Mouse (Mus musculus) ovary, adult 18-20 months (tissue): Measurements from ENCODE around the gene Ipo7.

Experiments
- DNase-seq: peaks from one replicate; pipeline ENCODE4 v3.0.0; 2022; ENCODE audit warnings: low spot score, mixed read lengths

Gene Ipo7

DNA sequence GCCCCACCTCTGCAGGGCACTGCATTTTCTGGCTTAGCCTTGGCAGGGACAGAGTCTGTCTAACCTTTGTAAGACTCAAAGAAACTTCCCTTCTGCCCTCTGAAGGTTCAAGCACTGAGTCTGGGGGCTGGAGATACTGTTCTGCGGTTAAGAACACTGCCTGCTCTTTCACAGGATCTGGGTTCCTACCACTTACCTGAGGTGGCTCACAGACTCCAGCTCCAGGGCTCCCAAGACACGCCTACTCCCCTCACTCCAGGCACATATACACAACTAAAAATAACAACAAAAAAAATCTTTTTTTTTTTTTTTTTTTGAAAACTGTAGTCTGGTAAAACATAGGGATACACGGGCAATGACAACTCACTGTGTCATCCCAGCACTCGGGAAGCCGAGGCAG, 83.2 kb downstream of the Ipo7 start:
- no peak for DNase-seq

DNA sequence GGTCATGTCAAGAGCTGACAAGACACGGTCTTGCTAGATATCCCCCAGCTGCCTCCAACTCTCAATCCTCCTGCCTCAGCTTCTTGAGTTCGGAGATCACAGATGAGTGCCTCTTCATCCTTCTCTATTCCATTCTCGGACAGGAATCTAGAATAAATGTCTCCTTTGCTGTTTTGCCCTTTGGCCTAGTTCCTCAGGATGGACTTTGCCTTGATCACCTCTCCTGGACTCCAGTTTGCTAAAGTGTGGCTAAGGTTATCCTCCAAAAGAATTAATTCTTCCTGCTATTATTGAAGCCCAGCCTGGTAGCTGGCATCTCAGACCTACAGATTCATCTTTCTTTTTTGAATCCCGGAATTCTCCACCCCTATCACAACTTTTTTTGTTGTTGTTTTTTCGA, 87.0 kb downstream of the Ipo7 start:
- no peak for DNase-seq
